Mouse (Mus musculus) telencephalon, adult 2 months (tissue): ENCODE results near the gene Taf13.
"Not testable (repeated sequence)": the region's sequence is repeated elsewhere in the genome, so short reads cannot be mapped to it uniquely, and the experiment has no call there.

ENCODE experiments used
- DNase-seq: peaks from one replicate; pipeline ENCODE4 v3.0.0-alpha.2; 2011; ENCODE audit warnings: low read depth, low spot score

Taf13 gene

DNA sequence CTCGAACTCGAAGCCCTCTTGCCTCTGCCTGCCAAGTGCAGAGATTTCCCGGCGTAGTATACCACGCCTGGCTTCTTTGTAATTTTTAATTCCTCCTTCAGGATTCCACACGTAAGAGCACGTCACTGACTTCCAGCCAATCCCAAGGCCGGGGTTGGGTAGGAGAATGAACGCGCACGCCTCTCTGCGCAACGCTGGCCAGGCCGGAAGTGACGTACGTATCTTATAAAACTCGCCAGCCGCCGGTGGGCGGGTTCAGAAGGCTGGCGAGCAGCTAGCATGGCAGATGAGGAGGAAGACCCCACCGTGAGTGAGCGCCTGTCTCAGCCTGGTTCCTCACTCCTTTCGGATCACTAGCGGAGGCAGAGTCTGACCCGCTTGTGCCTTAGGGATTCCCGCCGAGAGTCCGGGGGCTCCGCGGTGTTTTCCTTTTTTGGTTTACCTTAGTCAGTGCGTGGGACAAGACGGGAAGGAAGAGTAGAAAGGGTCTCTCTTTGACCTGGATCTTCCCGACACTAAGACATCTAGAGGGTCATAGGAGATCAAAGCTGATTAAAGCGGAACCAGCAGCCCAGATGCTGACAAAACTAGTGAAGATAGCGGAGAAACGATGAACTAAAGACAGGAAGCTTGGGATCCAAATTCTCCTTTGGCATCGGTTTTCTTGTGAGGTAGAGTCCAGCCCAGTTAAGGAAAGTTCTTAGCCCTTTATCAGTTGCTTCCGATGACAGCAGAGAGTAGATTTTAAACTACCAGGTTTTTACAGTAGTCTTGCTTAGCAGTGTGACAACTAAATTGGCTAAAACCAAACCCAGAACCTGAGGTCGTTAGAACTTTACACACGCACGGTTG is at the start of gene Taf13:
Gene Taf13 (plus strand): TSS at position 256 of the 852 bp plus-strand sequence.
- DNase-seq = peak; percentile 97

DNA sequence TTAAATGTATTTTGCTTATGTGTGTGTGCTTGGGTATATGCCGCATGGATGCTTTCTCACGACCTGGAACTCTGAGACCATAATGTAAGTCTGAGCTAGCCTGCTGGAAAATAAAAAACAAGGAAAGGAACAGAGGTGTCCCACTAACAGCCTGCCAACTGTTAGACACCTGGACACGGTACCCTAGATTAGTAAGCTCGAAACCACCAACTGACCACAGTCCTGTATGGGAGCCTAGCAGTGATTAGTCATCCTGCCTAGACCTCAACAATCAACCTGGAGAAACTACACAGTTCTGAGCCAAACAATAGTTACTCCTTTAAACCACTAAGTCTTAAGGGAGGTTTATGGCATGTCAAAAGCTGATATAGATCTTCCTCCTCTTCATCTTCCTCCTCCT is 48.1 kb upstream of the Taf13 start:
- no peak for DNase-seq

DNA sequence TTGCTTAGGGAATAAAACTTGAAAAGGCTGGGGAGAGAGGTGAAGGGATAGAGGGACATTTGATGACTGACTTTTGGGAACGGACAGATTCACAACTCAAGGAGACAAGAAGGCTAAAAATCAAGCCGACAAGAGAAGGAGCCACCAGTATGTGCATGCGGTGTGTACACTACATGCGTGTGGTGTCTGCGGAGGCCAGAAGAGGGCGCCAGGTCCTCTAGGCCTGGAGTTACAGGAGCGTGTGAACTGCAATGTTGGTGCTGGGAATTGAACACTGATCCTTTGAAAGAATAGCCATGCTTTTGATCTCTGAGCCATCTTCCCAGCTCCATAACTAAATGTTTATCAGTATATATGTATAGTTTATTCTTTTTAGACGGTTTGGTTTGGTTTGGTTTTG is 43.0 kb upstream of the Taf13 start:
- DNase-seq = no peak

DNA sequence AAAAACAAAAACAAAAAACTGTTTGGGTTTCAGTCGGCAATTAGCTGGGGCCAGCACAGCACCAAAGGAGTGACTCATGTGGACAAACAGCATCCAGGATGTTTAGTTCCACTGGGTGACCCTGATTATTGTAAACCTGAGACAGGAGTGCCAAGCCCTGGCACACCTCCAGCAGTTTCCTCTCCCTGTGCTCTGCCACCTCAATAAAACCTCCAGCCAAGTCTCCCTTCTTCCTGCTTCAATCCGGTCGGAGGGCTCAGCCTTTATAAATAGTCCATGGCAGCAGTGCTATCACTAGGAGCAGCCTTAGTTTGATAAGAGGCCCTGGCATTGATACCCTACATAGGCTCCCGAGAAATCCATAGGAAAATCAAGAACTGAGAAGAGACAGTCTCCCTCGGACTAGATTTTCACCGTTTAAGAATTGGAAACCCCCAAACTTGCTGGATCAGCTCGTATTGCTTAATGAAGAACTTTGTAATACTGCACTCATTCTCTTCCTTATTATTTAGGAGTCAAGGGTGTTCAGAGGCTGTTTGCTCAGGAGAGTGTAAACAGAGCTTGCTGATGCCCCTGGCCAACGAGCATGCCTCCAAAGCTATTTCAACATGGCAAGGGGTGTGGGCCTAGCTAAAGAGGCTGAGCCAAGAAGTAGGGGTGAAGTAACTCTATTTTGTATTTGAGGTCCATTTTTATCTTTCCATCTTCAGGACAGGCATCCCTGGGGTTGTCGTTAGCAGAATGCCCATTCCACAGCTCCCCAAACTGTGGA is 38.2 kb upstream of the Taf13 start:
- no peak for DNase-seq

DNA sequence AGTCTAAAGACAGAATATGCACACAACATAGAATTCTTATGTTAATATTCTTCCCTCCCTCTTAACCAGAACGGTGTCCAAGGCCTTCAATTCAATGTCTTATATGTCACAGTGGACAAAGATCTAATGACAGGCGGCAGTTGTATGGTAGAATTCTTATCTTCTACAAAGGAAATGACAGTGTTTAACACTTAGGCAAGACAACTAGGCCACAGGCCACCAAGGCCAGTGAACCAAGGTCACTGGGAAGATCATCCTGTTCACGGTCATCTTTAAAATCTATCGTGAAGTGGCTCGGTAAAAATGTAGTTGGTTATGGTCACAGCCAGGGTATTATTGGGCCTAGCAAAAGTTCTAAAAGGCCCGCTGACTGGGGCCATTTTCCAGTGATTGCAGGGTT is 37.5 kb upstream of the Taf13 start, which contains the start of gene 1700013F07Rik:
Gene 1700013F07Rik (plus strand): TSS at position 200 of the 400 bp plus-strand sequence.
- no peak for DNase-seq

DNA sequence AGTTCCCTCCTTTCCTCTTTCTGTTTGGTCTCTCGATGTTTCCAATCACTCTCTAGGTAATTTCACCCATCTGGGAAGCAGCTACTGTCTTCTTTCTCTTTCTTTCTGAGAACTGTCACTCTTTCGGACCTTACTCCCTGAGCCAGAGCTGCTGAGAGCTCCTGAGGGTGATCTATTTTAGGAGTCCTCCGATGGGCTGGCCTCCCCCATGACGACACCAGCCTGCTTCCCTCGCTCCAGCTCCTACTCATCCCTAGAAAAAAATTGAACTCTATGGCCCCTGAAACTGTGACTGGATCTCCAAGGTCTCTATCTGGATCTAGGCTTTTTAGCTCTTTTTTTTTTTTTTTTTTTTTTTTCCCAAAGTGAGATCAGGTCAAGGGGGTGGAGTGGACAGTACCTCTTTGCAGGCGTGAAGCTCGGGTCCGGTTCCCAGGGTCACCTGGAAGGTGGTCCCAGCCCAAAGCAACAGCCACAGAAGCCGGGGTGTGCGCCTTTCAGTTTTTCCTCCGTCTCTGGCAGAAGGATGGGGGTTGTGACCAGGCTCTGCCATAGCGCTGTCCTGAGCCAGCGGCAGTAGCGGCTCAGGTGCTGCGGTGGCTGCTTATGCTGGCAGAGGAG is 35.5 kb upstream of the Taf13 start:
- DNase-seq = no peak

DNA sequence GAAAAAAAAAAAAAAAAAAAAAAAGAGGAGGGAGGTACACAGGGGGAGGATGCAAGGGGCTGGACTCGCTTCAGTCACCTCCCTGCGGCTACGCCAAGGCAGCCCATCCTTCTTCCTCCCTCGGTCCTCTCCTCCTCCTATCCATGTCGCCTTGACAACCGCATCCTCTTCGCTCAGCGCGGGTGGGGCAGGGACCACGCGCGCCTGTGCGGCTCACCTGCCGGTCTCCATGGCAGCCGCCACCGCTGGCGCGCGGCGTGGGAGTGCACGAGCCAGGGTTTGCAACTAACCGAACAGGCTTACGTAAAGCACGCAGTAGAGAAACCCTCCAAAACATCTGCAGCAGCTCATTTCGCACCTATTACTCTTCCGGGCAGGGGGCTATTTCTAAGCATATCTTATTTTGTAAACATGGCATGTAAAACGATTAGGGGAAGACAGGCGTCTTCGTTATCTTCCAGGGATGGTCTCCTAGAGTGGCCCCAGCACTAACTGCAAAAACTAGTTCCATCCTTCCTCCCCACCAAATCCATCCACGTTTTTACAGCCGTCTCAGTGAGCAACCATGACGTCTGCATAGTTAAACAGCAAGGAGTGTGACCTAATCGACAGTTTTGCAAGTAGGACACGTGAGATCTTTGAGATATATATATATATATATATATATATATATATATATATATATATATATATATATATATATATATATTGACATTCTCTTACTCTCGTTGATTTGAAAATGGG is 34.8 kb upstream of the Taf13 start, which contains the start of gene 5330417C22Rik:
Gene 5330417C22Rik (minus strand): TSS at position 20 of the 744 bp plus-strand sequence.
- DNase-seq = peak; percentile 97

DNA sequence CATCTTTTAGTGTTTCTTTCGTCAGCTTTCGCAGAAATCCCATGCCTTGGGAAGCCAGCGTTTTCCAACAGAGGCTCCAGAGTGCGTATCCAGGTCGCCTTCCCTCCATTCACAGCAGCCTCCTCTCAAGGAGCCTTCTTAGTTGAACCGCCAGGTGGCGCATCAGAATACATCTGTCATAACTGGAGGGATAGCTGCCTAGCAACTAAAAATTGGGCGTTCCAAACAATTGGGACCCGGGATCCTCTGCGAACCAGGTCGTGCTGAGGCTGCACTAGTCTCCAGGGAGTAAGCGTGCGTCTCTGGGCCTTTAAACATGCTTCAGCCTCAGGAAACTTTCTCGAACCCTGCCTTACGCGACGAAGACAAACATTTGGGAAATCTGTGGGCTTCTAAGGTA is 34.2 kb upstream of the Taf13 start:
- DNase-seq = peak; percentile 93

DNA sequence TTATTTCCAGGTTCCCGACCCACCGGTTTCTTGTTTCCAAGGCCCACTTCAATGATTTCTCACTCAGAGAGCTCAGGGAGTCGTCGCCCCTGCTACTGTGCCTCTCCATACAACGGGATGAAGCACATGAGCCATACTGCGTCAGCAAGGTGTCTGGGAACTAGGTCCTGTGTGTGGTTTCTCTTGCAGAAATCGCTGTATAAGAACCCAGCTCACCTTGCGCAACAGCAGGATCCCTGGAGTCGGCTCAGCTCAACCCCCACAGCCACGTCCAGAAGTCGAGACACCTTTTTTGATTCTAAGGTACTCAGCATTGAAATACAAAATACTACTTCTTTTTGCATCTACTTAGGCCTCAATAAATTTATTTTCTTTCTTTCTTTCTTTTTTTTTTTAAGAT is 29.2 kb upstream of the Taf13 start:
- no peak for DNase-seq

DNA sequence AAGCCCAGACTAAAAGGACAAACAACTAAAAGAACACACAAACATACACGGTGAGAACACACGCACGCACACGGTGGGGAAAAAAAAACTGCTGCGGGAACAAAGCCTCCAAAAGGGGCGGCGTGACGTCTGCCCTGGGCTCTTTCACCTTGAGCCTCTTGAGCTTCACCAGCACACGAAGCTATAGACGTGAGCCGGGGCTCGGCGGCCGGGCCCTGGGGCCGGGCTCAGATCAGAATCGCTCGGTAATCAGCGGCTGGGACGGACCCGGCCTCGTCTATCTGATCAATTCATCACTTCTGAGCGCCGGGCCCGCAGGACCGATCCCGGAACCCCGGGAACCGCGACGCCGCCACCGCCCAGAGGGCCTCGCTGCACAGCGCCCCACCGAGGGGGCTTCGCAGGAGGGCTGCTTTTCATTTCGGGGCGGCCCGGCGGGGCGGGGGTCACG is 17.4 kb upstream of the Taf13 start:
- no peak for DNase-seq

DNA sequence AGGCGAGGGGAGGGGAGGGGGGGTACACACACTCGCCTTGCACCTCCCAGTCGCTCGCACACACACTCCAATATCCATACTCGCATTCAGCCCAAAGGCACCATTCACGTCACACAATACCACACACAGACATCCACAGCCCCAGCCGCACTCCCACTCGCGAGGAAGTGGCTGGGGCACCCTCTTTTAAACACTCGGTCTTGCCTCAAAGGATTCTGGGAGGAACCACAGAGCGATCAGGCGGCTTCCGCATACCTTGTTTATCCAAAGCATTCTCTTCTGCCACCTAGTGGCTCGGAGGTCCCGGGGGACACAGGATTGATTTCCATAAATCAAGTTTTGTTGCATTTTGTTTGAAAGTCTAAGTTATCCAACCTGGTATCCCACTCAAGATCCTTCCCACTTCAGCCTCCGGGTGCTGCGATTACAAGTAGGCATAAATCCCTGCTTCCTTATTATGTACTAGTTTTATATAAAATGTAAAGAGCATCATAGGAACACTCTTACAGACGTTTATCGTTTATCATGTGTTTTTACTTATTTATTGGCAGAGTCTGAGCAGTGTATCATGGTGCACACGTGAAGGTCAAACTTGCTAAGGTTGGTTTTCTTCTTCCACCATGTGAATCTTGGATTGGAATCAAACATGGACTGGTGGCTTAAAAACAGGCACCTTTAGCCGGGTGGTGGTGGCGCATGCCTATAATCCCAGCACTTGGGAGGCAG is 16.7 kb upstream of the Taf13 start:
- peak; percentile 97 for DNase-seq

DNA sequence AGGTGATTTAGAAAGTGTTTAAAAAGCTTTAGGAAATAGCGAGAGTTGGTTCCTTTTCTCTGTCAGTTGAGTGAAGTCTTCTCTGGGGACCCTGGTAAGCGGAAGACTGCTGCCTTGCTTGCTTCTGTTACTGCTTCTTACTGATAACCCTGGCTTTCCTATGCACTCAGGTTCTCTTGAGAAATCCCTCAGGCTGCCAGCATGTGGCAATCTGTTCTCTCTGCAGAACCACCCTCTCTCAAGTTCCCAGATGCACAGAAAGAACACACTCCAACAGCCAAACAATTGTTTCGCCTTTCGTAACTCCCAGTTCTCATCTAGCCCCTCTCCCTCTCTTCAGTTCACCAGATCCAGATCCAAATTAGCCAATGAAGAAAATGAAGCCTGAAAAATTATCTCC is 13.6 kb upstream of the Taf13 start:
- DNase-seq = no peak

DNA sequence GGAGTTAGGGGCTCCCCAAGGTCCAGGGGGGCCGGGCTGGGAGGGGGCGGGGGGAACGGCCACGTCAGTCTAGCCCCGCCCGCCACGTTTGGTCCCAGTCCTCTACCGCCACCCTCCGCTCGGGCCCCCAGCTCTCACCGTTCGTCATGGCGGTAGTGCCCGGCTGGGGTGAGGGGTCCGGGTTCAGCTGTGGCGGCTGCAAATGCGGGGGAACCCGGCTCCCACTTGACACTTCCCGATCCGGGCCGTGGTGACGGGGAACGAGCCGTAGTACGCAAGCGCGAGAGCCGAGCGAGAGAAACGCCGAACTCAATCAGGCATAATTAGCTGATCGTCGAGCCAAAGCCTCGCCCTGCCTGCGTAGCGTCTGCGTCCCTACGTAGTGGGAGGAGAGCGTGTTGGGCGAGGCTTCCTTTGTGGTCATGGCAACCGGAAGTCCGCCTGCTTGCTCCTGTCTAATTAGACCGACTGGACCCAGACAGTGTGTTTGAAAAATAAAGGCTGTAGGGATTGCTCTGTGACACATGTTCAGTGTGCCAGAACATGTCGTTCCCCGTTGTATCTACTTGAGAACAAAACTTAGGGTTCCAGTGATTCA is 9.3 kb upstream of the Taf13 start, which contains the start of gene Tmem167b:
Gene Tmem167b (minus strand): TSS at position 334 of the 598 bp plus-strand sequence.
- DNase-seq = peak; percentile 99

DNA sequence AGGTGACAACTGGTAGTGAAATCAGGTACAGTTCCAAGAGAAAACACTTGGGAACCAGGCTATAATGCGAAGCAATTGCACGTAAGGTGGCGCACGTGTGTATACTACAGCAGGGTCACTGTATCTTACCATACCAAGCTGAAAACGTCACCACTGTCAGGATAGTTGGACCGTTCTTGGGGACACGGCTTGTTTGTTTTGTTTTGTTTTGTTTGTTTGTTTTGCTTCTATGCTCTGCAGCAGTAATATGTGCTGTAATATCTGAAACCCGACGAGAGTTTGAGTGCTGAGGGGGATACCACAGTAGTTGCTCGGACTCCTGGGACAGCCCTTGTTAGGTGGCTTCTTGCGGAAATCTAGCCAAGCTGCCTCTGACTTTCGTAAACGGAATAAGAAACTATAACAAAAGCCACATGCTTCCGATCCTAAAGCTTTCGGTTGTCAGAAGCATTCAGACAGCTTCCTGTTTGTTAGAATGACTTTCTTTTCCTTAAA is 8.7 kb upstream of the Taf13 start:
- no peak for DNase-seq

DNA sequence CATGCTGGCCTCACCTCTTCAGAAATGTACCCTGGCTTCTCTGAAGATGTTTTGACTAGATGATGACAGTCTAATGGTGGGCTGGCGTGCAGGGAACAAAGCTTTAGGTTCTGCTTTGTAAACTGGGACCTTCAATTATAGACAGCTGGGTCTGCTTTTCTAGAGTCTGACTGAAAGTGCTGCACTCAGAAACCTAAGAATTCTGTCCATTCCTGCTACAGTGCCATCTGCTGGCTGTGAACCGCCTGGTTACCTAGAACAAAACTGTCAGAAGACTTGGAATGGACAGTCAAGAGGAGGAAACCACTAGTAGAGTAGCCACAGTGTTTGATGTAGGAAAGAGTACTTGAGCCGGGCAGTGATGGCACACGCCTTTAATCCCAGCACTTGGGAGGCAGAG is 8.2 kb upstream of the Taf13 start:
- DNase-seq = peak; percentile 68

DNA sequence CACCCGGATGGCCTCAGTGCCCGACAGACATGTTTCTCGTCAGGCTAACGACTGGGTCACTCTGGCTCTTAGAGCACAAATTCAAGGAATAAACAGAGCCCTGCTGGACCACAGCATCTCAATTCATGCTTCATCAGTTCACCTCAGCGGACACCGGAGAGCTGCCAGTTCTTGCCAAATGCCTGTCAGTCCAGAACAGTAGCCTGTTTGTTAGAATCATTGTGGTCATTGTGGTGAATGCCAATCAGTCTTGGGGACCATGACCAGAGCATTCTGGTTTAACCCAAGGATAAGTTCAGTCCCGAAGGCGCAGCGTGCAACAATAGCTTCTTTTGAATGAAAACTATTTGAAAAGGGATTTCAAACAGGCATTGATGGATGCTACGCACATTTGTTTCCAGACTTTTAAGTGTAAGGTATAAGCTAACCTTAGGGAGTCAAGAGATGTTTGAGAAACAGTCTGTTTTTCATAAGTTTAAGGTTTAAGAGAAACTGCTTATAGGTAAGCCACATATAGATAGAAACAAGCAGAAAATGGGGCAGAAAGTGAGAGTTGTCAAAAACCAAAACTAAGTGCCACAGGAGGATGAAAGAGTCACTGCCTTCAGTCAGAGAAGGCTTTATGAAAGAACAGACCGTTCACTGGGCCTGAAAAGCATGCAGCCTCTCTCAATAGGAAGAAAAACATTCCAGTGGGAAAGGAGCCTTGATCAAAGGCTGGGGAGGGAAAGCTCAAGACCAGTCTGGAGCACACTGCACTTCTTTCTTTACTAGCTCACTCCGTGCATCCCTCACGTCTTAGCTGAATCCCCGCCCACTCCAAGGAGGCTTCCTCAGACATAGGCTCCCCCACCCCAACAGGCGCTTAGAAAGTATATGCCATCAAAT is 3.3 kb upstream of the Taf13 start:
- no peak for DNase-seq

DNA sequence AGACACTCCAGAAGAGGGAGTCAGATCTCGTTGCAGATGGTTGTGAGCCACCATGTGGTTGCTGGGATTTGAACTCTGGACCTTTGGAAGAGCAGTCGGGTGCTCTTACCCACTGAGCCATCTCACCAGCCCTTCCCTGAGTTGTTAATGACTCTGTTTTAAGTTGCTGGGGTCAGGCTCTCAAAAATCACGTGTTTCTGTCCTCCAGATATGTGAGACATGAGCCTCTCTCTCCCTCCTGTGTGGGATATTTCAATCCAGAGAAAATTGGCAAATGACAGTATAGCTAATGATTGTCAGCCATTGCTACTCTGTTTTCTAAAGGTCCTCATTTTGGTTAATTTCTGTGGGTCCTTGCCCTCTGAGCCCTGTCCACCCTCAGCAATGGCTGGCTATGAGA is 1.9 kb upstream of the Taf13 start:
- not testable (repeated sequence) for DNase-seq

DNA sequence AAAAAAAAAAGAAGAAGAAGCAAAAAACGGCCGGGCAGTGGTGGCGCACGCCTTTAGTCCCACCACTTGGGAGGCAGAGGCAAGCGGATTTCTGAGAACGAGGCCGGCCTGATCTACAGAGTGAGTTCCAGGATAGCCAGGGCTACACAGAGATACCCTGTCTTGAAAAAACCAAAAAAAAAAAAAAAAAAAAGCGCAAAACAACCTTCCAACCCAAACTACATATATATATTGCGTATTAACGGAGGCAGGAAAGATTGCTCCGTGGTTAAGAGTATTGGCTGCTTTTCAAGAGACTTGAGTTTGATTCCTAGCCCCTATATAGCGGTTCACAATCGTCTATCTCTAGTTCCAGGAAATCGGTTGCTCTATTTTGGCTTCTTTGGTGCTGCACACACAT is 685 bp upstream of the Taf13 start:
- DNase-seq = no peak
